Mouse (Mus musculus) embryonic facial prominence, embryonic 13.5 days (tissue): ENCODE results near the gene Epop. TPM values are rescaled to one million over a fixed set of nuclear protein-coding genes. Genes with fewer than 3 reads are reported as not detected.

Source experiments
- ATAC-seq: fragments of 200-750 bp; cut with Nextera tagmentation; 2 replicates; pipeline ENCODE4 v1.8.0; 2017; ENCODE audit warnings: low read depth; ENCODE audit not compliant: insufficient number of reproducible peaks, insufficient read depth, low FRiP score, low TSS enrichment
- H3K27ac ChIP-seq: fragments of 300-500 bp; sonication (generic); 2 replicates; pipeline ENCODE4 v1.5.1; 2015; ENCODE audit warnings: moderate library complexity, mild to moderate bottlenecking, inconsistent platforms
- H3K27me3 ChIP-seq: fragments of 300-500 bp; sonication (generic); 2 replicates; pipeline ENCODE4 v1.6.1; 2015; ENCODE audit warnings: mild to moderate bottlenecking, inconsistent platforms
- H3K36me3 ChIP-seq: fragments of 300-500 bp; sonication (generic); 2 replicates; pipeline ENCODE4 v1.6.1; 2015; ENCODE audit warnings: mild to moderate bottlenecking, inconsistent platforms
- H3K4me1 ChIP-seq: fragments of 300-500 bp; sonication (generic); 2 replicates; pipeline ENCODE4 v1.6.1; 2015; ENCODE audit warnings: inconsistent platforms
- H3K4me2 ChIP-seq: fragments of 300-500 bp; sonication (generic); 2 replicates; pipeline ENCODE4 v1.6.1; 2015; ENCODE audit warnings: moderate library complexity, mild to moderate bottlenecking, inconsistent platforms
- H3K4me3 ChIP-seq: fragments of 300-500 bp; sonication (generic); 2 replicates; pipeline ENCODE4 v1.5.1; 2015; ENCODE audit warnings: mild to moderate bottlenecking, inconsistent platforms
- H3K9ac ChIP-seq: fragments of 300-500 bp; sonication (generic); 2 replicates; pipeline ENCODE4 v1.6.1; 2015; ENCODE audit warnings: mild to moderate bottlenecking, inconsistent platforms
- H3K9me3 ChIP-seq: fragments of 300-500 bp; sonication (generic); 2 replicates; pipeline ENCODE4 v1.6.1; 2016; ENCODE audit warnings: inconsistent platforms
- WGBS: fragments of 180-500 bp; shearing (Covaris S2); methylation state at CpG from one replicate; pipeline ENCODE4 v1.1.7; 2015; ENCODE audit warnings: mixed read lengths; 5-methylcytosine and 5-hydroxymethylcytosine counted together
- polyA plus RNA-seq: library from polyadenylated mRNA; unstranded; fragments of >200 nt; fragmentation: Nextera tagmentation; extraction: Ambion mirVana; gene quantifications from 2 replicates; pipeline ENCODE4 v1.2.1, GENCODE M21; 2015

Epop gene
- polyA plus RNA-seq, 1 experiment from 2014 or later, result 7.2 TPM

DNA sequence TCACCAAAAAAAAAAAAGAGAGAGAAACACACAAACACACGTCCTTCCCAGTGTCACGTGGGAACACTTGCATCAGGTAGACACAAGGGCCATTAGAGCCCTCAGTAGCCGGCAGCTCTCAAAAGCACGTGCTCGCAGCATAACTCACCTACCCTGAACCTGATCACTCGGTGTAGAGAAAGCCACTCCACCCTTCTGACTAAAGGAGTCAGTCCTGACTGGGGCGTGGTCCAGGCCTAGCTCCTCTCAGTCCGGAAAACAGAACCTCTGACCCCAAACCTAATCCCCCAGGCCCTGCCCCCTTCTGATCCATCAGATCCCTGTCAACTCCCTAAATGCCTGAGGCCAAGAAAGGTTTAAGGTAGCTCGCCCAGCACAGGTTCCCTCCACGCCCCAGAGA, 2.7 kb downstream of the Epop start:
- Histone ChIP-seq H3K27ac (no peak overlapping the region), H3K9ac (no peak overlapping the region), H3K4me2 (peak overlapping the region; percentile 87), H3K36me3 (no peaks in the 10 kb centered on the region), H3K4me3 (peak overlapping the region; percentile 70; the same call in 1 of the 2 replicates), H3K4me1 (peaks cover 42% of the 10 kb centered on the region), H3K9me3 (no peaks in the 10 kb centered on the region), H3K27me3 (peaks cover 88% of the 10 kb centered on the region)
- 8% methylated on average over 10 of the region's 10 CpGs for WGBS
- ATAC-seq, result no peak

DNA sequence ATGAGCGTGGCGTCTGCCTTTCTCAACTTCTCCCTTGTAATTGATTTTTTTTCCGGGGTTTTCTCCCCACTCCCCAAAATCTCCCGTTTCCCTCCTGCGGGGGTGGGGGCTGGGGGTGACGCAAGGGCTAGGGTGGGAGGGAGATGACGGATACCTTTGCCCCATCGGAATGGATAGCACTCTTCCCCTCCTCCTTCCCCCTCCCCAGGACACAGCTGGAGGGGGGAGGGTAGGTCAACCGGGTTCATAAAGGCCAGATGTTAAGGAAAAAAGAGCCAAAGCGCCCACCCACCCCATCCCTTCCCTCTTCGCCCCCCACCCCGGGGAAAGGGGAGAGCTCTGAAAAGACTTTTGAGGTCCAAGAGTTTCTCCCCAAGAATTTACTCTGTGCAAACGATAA, 3.1 kb downstream of the Epop start:
- H3K27ac ChIP-seq, result no peak overlapping the region
- 5% methylated on average over 13 of the region's 13 CpGs for WGBS
- H3K4me1 ChIP-seq, result peaks cover 42% of the 10 kb centered on the region
- peak overlapping the region; percentile 28 for H3K4me2 ChIP-seq
- no peaks in the 10 kb centered on the region for H3K36me3 ChIP-seq
- no peak overlapping the region for H3K9ac ChIP-seq
- peaks cover 84% of the 10 kb centered on the region for H3K27me3 ChIP-seq
- ATAC-seq, result no peak
- H3K9me3 ChIP-seq, result no peaks in the 10 kb centered on the region
- H3K4me3 ChIP-seq, result no peak overlapping the region

DNA sequence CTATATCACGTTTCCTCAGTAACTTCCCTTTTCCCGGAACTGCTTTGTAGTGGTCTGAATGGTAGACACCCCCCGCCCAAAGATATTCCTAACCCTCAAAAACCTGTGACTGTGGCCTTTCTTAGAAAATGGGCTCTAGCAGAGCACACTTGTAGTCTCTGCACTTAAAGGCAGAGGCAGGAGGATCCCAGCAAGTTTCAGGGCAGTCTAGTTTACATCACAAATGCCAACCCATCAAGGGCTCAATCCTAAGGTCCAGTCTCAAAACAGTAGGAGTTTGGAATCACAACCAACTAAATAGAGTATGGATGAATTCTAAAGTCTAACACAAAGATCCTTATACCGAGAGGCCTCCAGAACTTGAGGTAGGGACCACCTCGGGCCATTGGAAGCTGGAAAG, 4.0 kb downstream of the Epop start:
- Histone ChIP-seq H3K36me3 (no peaks in the 10 kb centered on the region), H3K4me1 (peaks cover 40% of the 10 kb centered on the region), H3K4me3 (no peak overlapping the region), H3K9me3 (no peaks in the 10 kb centered on the region), H3K9ac (no peak overlapping the region), H3K4me2 (no peak overlapping the region), H3K27me3 (peaks cover 75% of the 10 kb centered on the region), H3K27ac (no peak overlapping the region)
- WGBS, result 70% methylated on average over 5 of the region's 5 CpGs
- ATAC-seq, result no peak

DNA sequence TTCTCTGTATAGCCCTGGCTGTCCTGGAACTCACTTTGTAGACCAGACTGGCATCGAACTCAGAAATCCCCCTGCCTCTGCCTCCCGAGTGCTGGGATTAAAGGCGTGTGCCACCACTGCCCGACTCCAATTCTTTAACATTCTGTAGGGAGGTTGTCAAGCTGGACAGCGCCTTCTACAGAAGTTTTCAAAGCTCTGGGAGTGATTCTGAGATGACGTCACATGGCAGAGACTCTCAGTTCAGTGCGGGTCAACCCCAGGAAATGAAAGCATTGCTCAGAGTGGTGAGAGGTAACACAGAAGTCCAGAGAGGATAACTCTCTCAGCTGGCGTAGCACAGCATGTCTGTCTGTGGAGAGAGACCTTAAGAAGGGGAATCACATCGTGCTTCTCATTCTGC, 6.3 kb downstream of the Epop start:
- no peak overlapping the region for H3K27ac ChIP-seq
- no peak overlapping the region for H3K9ac ChIP-seq
- peaks cover 21% of the 10 kb centered on the region for H3K4me1 ChIP-seq
- peaks cover 64% of the 10 kb centered on the region for H3K27me3 ChIP-seq
- H3K36me3 ChIP-seq, result no peaks in the 10 kb centered on the region
- H3K4me2 ChIP-seq, result no peak overlapping the region
- no peaks in the 10 kb centered on the region for H3K9me3 ChIP-seq
- no peak overlapping the region for H3K4me3 ChIP-seq
- ATAC-seq, result no peak
- WGBS, result 53% methylated on average over 9 of the region's 9 CpGs

DNA sequence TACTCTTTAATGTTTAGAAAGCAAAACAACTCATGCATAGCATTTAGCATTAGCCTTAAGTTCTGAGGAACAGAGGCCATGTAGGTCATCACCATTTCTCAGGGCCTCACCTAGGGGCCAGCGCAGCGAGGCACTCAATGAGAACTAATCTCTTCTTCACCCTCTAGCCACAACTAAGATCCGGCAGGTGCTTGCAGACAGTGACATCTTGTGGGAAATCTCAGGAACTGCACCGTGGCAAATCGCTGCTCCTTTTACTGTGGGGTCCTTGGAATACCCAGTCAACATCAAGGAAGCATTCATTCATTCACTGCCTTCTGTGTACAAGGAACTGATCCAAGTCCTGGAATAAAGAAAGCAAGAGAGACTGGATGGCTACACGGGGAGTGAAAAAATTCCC, 7.1 kb downstream of the Epop start:
- Histone ChIP-seq H3K9me3 (no peaks in the 10 kb centered on the region), H3K4me2 (no peak overlapping the region), H3K4me3 (no peak overlapping the region), H3K36me3 (no peaks in the 10 kb centered on the region), H3K4me1 (peaks cover 13% of the 10 kb centered on the region), H3K27ac (no peak overlapping the region), H3K9ac (no peak overlapping the region), H3K27me3 (peaks cover 64% of the 10 kb centered on the region)
- WGBS, result 5% methylated on average over 6 of the region's 6 CpGs
- no peak for ATAC-seq

DNA sequence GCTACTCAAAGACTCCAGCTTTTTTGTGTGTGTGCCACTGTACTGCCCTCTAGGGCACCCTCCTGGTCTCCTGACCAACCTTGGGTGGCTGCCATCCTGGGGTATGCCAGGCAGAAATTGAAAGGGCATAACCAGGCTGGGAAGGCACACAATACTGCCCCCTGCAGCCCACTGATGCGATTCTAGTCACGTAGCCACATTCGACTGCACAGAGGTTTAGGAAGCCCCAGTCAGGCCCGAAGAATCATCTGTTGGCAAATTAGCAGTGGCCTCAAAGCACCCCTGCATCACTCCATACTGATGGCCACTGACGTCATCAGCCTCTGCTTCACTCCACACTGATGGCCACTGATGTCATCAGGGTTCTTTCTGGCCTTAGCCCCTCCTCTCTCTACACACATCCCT, 10.1 kb downstream of the Epop start:
- no peak for ATAC-seq
- Histone ChIP-seq H3K4me1 (no peaks in the 10 kb centered on the region), H3K27ac (no peak overlapping the region), H3K4me3 (no peak overlapping the region), H3K4me2 (no peak overlapping the region), H3K27me3 (peaks cover 51% of the 10 kb centered on the region), H3K36me3 (no peaks in the 10 kb centered on the region), H3K9ac (no peak overlapping the region), H3K9me3 (no peaks in the 10 kb centered on the region)
- WGBS, result 49% methylated on average over 5 of the region's 5 CpGs

DNA sequence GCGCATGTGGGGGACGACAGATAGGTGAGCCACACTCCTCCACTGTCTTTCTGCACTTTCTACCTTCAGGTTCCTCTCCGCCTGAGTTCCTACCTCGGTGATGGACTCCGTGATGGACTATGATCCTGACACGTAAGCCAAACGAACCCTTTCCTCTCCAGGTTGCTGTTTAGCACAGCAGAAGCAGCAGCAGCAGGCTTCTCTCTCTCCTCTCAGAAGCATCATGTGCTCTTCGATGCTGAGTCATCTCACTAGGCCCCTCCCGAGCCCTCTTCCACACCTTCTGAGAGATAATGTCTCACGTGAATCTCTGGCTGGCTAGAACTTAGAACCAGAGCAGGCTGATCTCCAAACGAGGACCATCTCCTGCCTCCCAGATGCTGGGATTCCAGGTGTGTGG, 11.1 kb downstream of the Epop start:
- Histone ChIP-seq H3K9me3 (no peaks in the 10 kb centered on the region), H3K27ac (no peak overlapping the region), H3K4me3 (no peak overlapping the region), H3K36me3 (no peaks in the 10 kb centered on the region), H3K27me3 (peaks cover 42% of the 10 kb centered on the region), H3K4me2 (no peak overlapping the region), H3K4me1 (no peaks in the 10 kb centered on the region), H3K9ac (no peak overlapping the region)
- no peak for ATAC-seq
- WGBS, result 57% methylated on average over 11 of the region's 11 CpGs

DNA sequence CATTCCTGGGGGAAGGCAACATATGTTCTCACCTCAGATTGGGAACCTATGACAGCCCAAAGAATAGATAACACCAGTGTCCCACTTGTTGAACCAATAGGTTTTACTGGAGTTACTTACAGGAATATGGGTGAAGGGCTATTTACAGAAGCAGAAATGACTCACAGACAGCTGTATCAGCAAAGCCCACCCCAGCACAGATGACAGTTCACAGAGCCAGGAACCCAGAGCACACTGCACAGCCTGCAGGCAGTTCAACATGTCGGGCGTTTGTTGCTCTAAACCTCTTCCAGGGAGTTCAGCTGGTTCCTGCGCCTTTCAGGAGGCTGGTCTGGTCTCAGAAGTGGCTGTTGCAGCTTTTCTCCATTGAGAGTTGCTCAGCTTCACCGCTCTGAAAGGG, 14.2 kb downstream of the Epop start:
- 75% methylated on average over 4 of the region's 4 CpGs for WGBS
- no peak overlapping the region for H3K4me3 ChIP-seq
- no peaks in the 10 kb centered on the region for H3K36me3 ChIP-seq
- no peaks in the 10 kb centered on the region for H3K9me3 ChIP-seq
- no peak overlapping the region for H3K9ac ChIP-seq
- H3K4me1 ChIP-seq, result no peaks in the 10 kb centered on the region
- no peak overlapping the region for H3K4me2 ChIP-seq
- no peak for ATAC-seq
- peaks cover 43% of the 10 kb centered on the region for H3K27me3 ChIP-seq
- H3K27ac ChIP-seq, result no peak overlapping the region

DNA sequence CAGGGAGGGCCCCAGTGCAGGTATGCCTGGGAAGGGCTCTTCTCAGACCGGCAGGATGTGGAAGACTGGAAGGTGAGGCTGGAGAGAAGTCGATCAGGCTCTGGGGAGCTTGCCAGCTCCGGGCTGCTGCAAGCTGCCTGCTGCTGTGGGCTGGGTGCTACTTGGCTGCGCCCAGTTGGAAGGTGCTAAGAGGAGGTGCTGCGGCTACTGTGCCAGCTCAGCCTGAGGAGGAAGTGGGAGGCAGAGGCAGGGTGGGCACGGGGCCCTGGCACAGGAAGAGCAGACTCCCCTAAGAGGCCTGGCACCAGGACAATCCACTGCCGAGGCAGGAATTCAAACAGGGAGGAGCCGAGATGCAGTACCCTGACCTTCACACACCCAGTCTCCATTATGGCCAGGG, 18.4 kb downstream of the Epop start:
- H3K36me3 ChIP-seq, result no peaks in the 10 kb centered on the region
- H3K4me2 ChIP-seq, result no peak overlapping the region
- H3K4me1 ChIP-seq, result no peaks in the 10 kb centered on the region
- no peak for ATAC-seq
- H3K9me3 ChIP-seq, result no peaks in the 10 kb centered on the region
- 76% methylated on average over 8 of the region's 8 CpGs for WGBS
- H3K27ac ChIP-seq, result no peak overlapping the region
- peaks cover 25% of the 10 kb centered on the region for H3K27me3 ChIP-seq
- 0 out of 2 replicates have a peak overlapping the region, but pooled peaks have one; percentile 16 for H3K9ac ChIP-seq
- no peak overlapping the region for H3K4me3 ChIP-seq

DNA sequence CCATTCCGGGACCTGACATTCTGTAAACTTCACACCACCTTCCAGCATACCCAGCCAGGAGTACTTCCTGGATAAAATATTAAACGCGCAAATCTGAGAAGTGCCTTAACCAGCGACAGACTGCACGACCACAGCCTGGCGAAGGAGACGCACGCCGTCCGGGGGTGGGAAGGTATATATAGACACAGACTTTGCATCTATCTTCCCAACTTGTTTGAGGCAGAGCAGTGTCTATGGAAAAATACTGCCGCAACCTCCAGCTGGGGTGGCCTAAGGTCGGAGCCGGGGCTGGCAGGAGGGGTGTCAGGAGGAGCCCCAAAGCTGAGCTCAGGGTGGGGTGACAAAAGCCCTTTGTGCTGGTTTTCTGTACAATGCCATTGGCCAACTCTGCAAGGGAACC, 19.8 kb downstream of the Epop start:
- no peak overlapping the region for H3K9ac ChIP-seq
- peaks cover 23% of the 10 kb centered on the region for H3K27me3 ChIP-seq
- 82% methylated on average over 13 of the region's 13 CpGs for WGBS
- no peak for ATAC-seq
- no peak overlapping the region for H3K27ac ChIP-seq
- no peaks in the 10 kb centered on the region for H3K9me3 ChIP-seq
- no peaks in the 10 kb centered on the region for H3K36me3 ChIP-seq
- no peaks in the 10 kb centered on the region for H3K4me1 ChIP-seq
- no peak overlapping the region for H3K4me2 ChIP-seq
- no peak overlapping the region for H3K4me3 ChIP-seq

DNA sequence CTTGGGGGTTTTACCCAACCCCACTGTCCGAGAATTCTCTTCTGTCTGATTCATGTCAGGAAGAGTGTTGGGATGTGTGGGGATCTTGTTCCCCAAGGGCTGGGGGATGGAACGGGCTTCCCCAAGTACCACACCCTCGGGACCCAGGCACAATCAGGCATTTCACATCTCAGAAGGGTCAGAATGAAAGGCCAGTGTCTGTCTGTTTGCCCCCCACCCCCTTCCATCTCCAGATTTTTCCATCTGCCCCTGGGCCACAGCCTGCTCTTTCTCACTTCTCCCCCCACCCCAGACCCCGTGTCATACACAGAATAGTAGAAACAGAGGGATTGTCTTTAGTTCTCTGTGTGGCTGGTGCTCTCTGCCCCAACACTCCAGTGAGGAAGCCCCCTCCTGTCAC, 20.6 kb downstream of the Epop start:
- Histone ChIP-seq H3K9me3 (no peaks in the 10 kb centered on the region), H3K27me3 (peaks cover 23% of the 10 kb centered on the region), H3K4me3 (no peak overlapping the region), H3K4me1 (no peaks in the 10 kb centered on the region), H3K36me3 (no peaks in the 10 kb centered on the region), H3K9ac (no peak overlapping the region), H3K4me2 (no peak overlapping the region), H3K27ac (no peak overlapping the region)
- ATAC-seq, result no peak
- WGBS, result 24% methylated on average over 4 of the region's 4 CpGs

DNA sequence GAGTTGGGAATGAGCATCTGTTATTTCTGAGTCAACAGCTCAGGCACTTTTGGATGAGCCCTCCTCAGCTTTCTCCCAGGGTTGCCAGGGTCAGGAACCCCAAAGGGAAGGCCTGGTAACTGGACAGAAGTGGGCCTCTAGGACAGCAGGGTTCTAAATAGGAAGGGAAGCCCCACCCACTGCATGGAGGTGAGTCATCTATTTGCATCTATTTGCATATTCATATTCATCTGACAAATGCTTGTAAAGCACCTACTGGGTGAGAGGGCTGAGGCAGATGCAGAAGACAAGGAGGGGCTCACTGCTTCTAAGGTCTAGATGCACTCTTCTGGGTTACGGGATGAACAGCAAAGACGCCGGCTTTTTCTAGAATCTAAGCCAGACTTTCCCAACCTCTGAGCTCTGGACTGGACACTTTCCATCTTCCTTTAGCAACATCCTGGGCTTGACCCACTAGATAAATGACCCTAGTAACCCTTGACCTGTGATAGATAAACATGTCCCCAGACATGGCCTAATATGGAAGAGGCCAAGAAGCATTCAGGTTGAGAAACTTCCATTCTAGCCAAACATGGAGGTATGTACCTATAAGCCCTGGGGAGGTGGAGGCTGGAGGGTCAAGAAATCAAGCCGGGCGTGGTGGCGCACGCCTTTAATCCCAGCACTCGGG, 22.3 kb downstream of the Epop start:
- peaks cover 23% of the 10 kb centered on the region for H3K27me3 ChIP-seq
- no peak overlapping the region for H3K9ac ChIP-seq
- 94% methylated on average over 8 of the region's 8 CpGs for WGBS
- no peak overlapping the region for H3K4me3 ChIP-seq
- H3K27ac ChIP-seq, result no peak overlapping the region
- H3K4me2 ChIP-seq, result no peak overlapping the region
- ATAC-seq, result no peak
- H3K36me3 ChIP-seq, result no peaks in the 10 kb centered on the region
- no peaks in the 10 kb centered on the region for H3K4me1 ChIP-seq
- H3K9me3 ChIP-seq, result no peaks in the 10 kb centered on the region
